Mouse (Mus musculus): Measurements from ENCODE around the gene Fgl2.
"Not testable (repeated sequence)": the region's sequence is repeated elsewhere in the genome, so short reads cannot be mapped to it uniquely, and the experiment has no call there.

Fgl2 gene

GRCm38 (mm10) chr5:21372493-21373179 lies at the start of gene Fgl2:
Fgl2 (plus strand) TSS chr5:21372642.
- DNase-seq, result peak; percentile 57

GRCm38 (mm10) chr5:21326494-21326893 lies 45.9 kb upstream of the Fgl2 start:
- peak; percentile 76 for DNase-seq

- DNase-seq, result no peak
Measured at GRCm38 (mm10) chr5:21328560-21328959, 43.9 kb upstream of the Fgl2 start.

- DNase-seq, result no peak
Measured at GRCm38 (mm10) chr5:21329672-21330665, 42.5 kb upstream of the Fgl2 start.

- DNase-seq, result no peak
Measured at GRCm38 (mm10) chr5:21331656-21332055, 40.8 kb upstream of the Fgl2 start.

DNA sequence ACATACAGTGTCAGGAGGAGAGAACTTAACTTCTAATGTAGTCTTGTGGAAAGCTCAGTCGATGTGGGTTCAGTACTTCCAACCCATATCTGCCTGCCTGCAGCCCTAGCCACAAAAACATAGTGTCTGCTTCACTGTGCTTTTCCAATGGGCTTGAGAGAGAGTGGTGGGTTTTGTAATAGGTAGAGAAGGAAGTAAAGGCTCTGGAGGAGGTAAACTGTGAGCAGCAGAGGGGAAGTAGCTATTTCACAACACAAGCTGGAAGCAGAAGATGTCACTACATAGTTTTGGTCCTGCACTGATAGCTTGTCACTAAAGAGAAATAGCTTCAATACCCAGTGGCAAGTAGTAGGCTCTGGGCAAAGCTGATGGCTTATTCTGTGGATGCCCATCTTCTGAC lies 40.3 kb upstream of the Fgl2 start:
- no peak for DNase-seq

DNA sequence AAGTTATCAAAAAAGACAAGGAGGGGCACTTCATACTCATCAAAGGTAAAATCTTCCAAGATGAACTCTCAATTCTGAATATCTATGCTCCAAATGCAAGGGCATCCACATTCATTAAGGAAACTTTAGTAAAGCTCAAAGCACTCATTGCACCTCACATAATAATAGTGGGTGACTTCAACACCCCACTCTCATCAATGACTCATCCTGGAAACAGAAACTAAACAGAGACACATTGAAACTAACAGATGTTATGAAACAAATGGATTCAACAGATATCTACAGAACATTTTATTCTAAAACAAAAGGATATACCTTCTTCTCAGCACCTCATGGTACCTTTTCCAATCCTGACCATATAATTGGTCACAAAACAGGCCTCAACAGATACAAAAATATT lies 30.2 kb upstream of the Fgl2 start:
- DNase-seq, result not testable (repeated sequence)

DNA sequence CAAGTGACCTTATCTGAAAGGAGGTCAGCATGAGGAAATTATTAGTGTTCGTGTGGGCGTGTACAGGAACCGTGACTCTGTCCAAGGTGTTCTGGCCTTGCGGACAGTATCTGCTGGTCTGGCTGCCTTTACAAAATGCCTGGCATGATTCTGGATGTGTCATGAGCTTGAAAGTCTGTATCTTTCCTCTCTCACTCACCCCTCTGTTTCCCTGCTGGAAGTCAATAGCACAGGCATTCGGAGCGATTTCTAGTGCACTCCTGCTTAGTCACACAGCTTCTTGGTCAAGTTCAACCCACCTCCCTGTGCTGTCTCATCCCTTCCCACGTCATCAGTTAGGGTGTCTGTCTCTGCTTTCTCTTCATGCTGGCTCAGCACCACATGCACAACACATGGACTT lies 24.1 kb upstream of the Fgl2 start:
- DNase-seq, result no peak

GRCm38 (mm10) chr5:21351678-21352077 lies 20.8 kb upstream of the Fgl2 start:
- DNase-seq, result no peak

GRCm38 (mm10) chr5:21358648-21359047 lies 13.8 kb upstream of the Fgl2 start:
- DNase-seq, result no peak

GRCm38 (mm10) chr5:21363343-21363742 lies 9.1 kb upstream of the Fgl2 start:
- no peak for DNase-seq

GRCm38 (mm10) chr5:21366338-21367053 lies 5.9 kb upstream of the Fgl2 start:
- no peak for DNase-seq

DNA sequence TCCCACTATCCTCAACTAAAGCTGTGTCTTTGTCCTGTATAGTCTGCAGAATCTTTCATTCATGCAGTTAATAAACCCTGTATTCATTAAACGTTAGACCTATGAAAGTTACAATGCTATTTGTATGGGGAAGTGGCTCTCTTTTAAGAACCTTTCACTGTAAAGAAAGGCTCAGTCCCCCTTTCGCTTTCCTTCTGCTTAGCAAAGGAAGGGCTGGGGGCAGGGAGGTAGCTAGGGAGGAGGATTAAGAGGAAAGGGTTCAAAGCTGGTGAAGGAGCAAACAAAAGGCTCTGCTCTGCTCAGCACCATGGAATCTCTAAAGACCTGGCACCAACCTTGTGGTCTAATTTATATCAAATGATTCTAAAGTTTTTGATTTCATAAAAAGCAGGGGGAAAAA lies 4.9 kb upstream of the Fgl2 start:
- DNase-seq, result no peak

GRCm38 (mm10) chr5:21370218-21370947 lies 2.1 kb upstream of the Fgl2 start:
- no peak for DNase-seq

DNA sequence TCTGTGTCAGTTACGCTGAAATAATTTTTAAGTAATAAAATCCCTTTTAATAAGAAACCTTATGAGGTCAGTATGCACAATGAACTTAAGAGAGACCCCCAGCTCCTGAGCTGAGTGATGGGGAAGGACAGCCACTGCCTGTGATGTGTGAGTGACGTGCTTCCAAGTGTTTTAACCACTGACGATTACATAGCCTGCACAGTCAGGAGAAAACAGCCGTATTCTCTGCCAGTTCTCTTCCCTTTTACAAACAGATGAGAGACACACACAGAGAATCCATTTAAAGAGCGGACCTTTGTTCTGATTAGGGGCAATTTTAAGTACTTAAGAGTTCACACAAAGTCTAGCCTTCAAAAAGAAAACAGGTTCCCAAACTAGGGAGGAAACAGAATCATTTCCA lies 522 bp upstream of the Fgl2 start:
- no peak for DNase-seq

DNA sequence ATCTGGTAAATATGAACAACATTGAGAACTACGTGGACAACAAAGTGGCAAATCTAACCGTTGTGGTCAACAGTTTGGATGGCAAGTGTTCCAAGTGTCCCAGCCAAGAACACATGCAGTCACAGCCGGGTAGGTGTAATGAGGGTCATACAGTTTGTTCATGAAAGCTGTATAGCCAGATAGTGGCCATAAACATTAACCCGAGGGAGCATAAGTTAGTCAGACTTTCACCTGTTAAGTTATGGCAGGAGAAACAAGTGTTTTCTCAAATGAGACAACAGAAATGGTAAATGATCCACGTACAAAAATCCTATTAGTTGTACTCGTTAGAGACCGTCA lies 707 bp downstream of the Fgl2 start:
- no peak for DNase-seq

DNA sequence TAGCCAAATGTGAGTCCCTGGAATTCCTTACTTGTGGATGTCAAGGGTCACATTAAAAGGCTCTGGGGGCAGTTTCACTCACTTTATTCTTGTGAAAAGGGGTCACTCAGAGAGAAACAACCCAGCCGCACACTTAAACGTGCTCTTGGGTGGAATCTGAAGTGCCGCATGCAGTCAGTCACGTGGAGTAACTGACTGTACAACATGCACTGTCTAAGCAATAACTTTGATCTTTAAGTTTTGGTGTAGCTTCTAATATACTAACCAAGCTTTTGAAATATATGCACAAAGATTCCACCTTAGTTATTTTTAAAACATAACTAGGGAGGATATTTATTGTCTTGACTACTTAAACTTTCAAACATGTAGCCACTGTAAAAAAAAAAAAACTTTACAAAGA lies 4.5 kb downstream of the Fgl2 start:
- no peak for DNase-seq

DNA sequence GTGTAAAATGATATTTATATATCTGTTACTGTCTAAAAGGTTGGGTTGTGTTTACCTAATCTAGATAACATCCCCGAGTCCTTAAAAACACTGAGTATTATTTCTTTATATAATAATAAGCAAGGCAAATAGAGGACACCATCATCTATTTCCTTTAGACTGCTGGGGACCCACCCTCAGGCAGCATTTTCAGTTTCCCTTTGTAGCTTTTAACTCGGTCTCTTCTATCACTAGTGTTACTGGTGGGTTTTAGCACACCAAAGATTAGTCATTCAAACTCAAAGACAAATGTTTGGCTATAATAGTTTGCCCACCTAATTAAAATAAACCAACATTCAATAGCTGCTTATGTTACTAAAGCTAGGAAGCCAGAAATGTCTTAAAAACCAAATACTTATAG lies 6.0 kb downstream of the Fgl2 start:
- no peak for DNase-seq

DNA sequence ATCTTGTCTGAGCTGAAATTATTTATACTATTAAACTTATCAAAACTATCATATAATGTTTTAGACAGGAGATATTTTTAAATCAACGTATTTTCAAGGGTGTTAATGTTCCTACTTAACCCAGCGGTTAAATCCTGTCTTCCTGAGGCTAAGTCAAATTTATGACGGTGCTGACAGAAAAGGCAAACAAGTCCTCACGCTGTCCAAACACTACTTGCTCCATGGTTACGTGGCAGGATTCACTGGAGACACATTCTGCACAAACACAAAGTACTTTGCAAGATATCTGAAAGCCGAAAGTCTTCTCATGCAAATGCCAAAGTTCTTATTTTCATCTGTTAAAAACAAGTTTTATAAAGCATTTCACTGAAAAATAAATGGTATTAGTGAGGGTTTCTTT lies 9.5 kb downstream of the Fgl2 start:
- no peak for DNase-seq

GRCm38 (mm10) chr5:21382678-21383077 lies 10.2 kb downstream of the Fgl2 start:
- no peak for DNase-seq

GRCm38 (mm10) chr5:21383392-21384251 lies 11.2 kb downstream of the Fgl2 start:
- DNase-seq, result no peak
